Mouse (Mus musculus) heart, embryonic 15.5 days (tissue): ENCODE data around the gene Macrod2. TPM values are rescaled to one million over a fixed set of nuclear protein-coding genes. Genes with fewer than 3 reads are reported as not detected.

Experiments
- ATAC-seq: fragments of 200-750 bp; cut with Nextera tagmentation; replicated peaks from 2 replicates; pipeline ENCODE4 v1.8.0; 2017; ENCODE audit warnings: low read depth, moderate TSS enrichment; ENCODE audit not compliant: insufficient number of reproducible peaks, insufficient read depth, low FRiP score
- H3K27ac ChIP-seq: fragments of 300-500 bp; sonication (generic); 2 replicates; pipeline ENCODE4 v1.5.1; 2015; ENCODE audit warnings: mild to moderate bottlenecking, inconsistent platforms
- H3K27me3 ChIP-seq: fragments of 300-500 bp; sonication (generic); 2 replicates; pipeline ENCODE4 v1.6.1; 2015; ENCODE audit warnings: inconsistent platforms
- H3K36me3 ChIP-seq: fragments of 300-500 bp; sonication (generic); 2 replicates; pipeline ENCODE4 v1.6.1; 2015; ENCODE audit warnings: mild to moderate bottlenecking, inconsistent platforms
- H3K4me1 ChIP-seq: fragments of 300-500 bp; sonication (generic); replicated peaks from 2 replicates; pipeline ENCODE4 v1.6.1; 2015; ENCODE audit warnings: inconsistent platforms
- H3K4me2 ChIP-seq: fragments of 300-500 bp; sonication (generic); 2 replicates; pipeline ENCODE4 v1.6.1; 2015; ENCODE audit warnings: inconsistent platforms, mild to moderate bottlenecking, moderate library complexity
- H3K4me3 ChIP-seq: fragments of 300-500 bp; sonication (generic); 2 replicates; pipeline ENCODE4 v1.5.1; 2015; ENCODE audit warnings: mild to moderate bottlenecking, inconsistent platforms
- H3K9ac ChIP-seq: fragments of 300-500 bp; sonication (generic); 2 replicates; pipeline ENCODE4 v1.6.1; 2015; ENCODE audit warnings: mild to moderate bottlenecking, inconsistent platforms
- H3K9me3 ChIP-seq: fragments of 300-500 bp; sonication (generic); replicated peaks from 2 replicates; pipeline ENCODE4 v1.6.1; 2016; ENCODE audit warnings: inconsistent platforms
- WGBS: fragments of 180-500 bp; shearing (Covaris S2); methylation state at CpG from one replicate; pipeline ENCODE4 v1.1.7; 2015; ENCODE audit warnings: mixed read lengths; 5-methylcytosine and 5-hydroxymethylcytosine counted together
- polyA plus RNA-seq: library from polyadenylated mRNA; unstranded; fragments of >200 nt; fragmentation: Nextera tagmentation; extraction: Ambion mirVana; gene quantifications from 2 replicates; pipeline ENCODE4 v1.2.1, GENCODE M21; 2015

Macrod2 gene
- polyA plus RNA-seq, 1 experiment from 2014 or later: 25.3 TPM

DNA sequence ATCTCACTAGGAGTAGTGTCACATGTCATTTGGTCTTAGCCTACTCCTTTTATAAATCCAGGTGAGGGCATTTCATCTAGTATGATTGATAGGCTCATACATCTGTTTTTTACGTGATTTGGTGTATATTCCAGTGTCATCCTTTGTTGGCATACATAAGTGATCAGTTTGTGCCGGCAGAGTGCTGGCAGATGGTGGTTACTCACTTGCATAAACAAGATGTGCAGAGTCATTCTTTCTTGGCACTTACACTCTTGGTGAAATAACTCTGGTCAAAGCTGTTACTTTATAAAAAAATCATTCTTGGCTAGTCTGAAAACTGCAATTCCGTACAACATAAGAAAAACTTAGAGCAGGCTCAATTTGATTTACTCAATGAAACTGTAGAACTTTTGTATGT, 102.6 kb downstream of the Macrod2 start:
- no peak overlapping the region for H3K27ac ChIP-seq
- H3K36me3 ChIP-seq: no peaks in the 10 kb centered on the region
- 0 out of 2 replicates have a peak, but pooled peaks cover 4% of the 10 kb centered on the region for H3K27me3 ChIP-seq
- H3K4me3 ChIP-seq: no peak overlapping the region
- no peak overlapping the region for H3K4me2 ChIP-seq
- WGBS: 78% methylated on average over 3 of the region's 3 CpGs
- no peak for ATAC-seq
- H3K4me1 ChIP-seq: 0 out of 2 replicates have a peak, but pooled peaks cover 2% of the 10 kb centered on the region
- H3K9me3 ChIP-seq: no peaks in the 10 kb centered on the region
- no peak overlapping the region for H3K9ac ChIP-seq

DNA sequence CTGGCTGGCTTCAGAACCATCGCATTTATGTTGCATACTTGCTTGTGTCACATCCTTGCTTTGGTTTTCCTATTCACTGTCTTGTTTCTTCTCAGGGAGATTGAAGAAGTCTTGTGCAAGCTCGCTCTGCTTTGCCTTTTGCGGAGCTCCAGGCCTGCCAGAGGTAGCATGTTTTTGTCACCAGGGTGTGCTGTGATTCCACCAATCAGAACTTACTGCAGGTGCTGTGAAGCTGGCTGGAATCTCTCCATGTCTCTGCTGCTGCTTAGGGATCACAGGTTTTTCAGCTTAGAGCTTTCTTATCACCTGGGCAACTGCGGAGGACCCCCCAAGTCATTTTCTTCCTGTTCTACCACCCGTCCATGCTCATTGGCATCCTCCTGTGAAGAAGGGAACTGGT, 105.8 kb downstream of the Macrod2 start:
- Histone ChIP-seq H3K36me3 (no peaks in the 10 kb centered on the region), H3K27ac (no peak overlapping the region), H3K27me3 (0 out of 2 replicates have a peak, but pooled peaks cover 4% of the 10 kb centered on the region), H3K9me3 (no peaks in the 10 kb centered on the region), H3K4me2 (no peak overlapping the region), H3K4me1 (0 out of 2 replicates have a peak, but pooled peaks cover 2% of the 10 kb centered on the region), H3K4me3 (no peak overlapping the region), H3K9ac (no peak overlapping the region)
- WGBS: 27% methylated on average over 5 of the region's 5 CpGs
- ATAC-seq: no peak

DNA sequence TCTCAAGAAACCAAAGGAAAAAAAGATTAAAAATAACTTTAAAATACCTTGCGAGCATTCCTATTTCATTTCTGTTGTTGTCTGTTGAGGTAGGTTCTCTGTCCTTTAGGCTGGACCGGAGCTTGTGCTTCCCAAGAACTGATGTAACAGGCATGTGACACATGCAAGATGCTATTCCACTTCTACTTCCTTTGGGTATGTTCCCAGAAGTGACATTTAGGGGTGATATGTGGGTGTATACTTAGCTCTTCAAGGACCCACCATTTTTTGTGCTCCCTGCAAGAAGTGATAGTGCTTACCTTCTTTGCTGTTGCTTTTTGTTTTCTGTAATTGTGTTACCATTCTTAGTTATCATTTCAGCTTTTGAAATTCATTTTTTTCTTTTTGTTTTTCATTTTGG, 126.4 kb downstream of the Macrod2 start:
- no peaks in the 10 kb centered on the region for H3K27me3 ChIP-seq
- no peaks in the 10 kb centered on the region for H3K4me1 ChIP-seq
- H3K9ac ChIP-seq: no peak overlapping the region
- H3K4me3 ChIP-seq: no peak overlapping the region
- ATAC-seq: no peak
- H3K4me2 ChIP-seq: no peak overlapping the region
- 85% methylated on average over 2 of the region's 2 CpGs for WGBS
- no peak overlapping the region for H3K27ac ChIP-seq
- H3K36me3 ChIP-seq: no peaks in the 10 kb centered on the region
- no peaks in the 10 kb centered on the region for H3K9me3 ChIP-seq

DNA sequence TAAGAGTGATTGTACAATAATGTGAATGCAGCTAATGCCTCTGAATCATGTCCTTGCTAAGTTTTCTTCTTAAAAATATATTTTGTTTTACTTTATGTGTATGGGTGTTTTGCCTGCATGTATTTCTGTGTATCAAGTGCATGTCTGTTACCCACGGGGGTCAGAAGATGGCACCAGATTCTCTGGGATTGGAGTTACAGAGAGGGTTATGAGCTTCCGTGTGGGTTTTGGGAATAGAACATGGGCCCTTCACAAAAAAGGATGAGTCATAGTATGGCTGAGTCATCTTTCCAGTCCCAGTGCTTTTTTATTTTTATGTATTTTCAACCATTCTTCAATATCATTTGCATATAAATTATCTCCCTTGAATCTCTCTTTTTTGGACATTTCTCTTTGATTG, 135.1 kb downstream of the Macrod2 start:
- Histone ChIP-seq H3K4me2 (no peak overlapping the region), H3K4me3 (no peak overlapping the region), H3K27me3 (no peaks in the 10 kb centered on the region), H3K27ac (no peak overlapping the region), H3K9me3 (no peaks in the 10 kb centered on the region), H3K4me1 (no peaks in the 10 kb centered on the region), H3K9ac (no peak overlapping the region), H3K36me3 (no peaks in the 10 kb centered on the region)
- WGBS: 67% methylated on average over 2 of the region's 2 CpGs
- ATAC-seq: no peak

DNA sequence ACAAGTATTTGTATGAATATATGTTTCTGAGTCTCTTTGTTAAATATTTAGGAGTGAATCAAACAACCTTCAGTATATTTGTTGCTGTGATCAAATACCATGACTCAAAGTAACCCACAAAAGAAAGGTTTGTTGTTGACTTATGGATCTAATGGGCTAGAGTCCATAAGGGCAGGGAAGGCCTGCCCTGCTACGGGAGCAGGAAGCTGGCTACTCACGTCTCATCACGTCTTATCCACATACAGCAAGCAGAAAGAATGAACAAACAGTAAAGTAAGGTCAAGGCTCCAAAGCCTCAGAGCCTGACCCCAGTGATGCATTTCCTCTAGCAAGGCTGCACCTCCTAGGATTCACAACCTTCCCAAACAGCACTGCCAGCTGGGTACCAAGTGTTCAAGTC, 136.9 kb downstream of the Macrod2 start:
- no peak overlapping the region for H3K4me3 ChIP-seq
- WGBS: 64% methylated on average over 3 of the region's 3 CpGs
- no peak overlapping the region for H3K4me2 ChIP-seq
- no peaks in the 10 kb centered on the region for H3K4me1 ChIP-seq
- H3K27me3 ChIP-seq: no peaks in the 10 kb centered on the region
- no peak for ATAC-seq
- H3K36me3 ChIP-seq: no peaks in the 10 kb centered on the region
- no peaks in the 10 kb centered on the region for H3K9me3 ChIP-seq
- no peak overlapping the region for H3K27ac ChIP-seq
- no peak overlapping the region for H3K9ac ChIP-seq

DNA sequence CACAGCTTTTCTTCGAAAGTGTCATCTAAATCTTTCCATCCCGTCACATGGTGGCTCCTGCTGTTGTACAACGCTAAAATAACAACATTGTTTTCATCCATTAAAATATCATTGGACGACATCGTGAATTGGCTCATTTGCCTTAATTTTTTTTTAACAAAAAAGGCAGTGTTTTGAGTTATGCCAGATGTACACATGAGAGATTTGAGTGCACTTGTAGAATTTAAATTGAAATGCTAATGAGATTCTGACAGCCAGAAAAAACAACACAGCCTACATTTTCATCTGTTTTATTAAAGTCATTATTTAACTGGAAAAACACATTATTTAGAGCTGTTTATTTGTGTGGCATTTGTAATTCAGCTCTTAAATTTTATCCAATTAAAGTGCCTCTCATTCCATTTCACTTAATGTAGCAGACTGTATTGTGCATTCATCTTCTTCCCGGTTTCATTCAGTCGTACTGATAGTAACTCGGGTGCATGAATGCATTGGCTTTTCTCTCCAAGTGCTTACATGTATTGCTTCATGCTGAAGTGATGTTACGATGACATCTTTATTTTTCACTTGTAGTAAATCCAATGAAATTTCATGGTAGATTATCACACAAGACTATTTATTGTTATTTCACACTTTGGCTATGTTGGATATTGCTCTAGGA, 137.9 kb downstream of the Macrod2 start:
- WGBS: 82% methylated on average over 9 of the region's 9 CpGs
- H3K27me3 ChIP-seq: no peaks in the 10 kb centered on the region
- ATAC-seq: no peak

DNA sequence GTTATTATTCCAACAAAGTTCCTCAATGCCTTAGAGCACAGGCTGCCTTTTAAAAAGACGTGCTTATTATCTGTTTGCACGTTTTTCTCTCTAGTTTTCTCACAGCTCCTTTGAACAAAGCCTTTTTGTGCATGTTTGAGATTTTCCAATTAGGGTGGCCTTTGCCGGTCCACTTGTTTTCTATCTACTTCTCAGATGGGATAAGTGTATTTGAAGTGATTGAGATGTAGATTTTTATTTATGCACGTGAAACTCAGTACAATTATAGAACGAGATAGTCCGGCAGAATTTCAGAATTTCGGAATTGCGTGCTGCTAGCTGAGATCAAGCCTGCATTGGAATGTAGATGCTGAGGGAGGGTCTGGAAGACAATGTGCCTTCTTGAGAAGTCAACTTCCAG, 138.5 kb downstream of the Macrod2 start:
- no peak for ATAC-seq
- WGBS: 71% methylated on average over 8 of the region's 8 CpGs
- H3K4me3 ChIP-seq: no peak overlapping the region

More for the DNA sequence above, 137.9 kb downstream of the Macrod2 start:
- Histone ChIP-seq H3K9me3 (no peaks in the 10 kb centered on the region), H3K4me3 (no peak overlapping the region), H3K4me2 (no peak overlapping the region), H3K9ac (no peak overlapping the region), H3K27ac (no peak overlapping the region), H3K4me1 (no peaks in the 10 kb centered on the region), H3K36me3 (no peaks in the 10 kb centered on the region)

DNA sequence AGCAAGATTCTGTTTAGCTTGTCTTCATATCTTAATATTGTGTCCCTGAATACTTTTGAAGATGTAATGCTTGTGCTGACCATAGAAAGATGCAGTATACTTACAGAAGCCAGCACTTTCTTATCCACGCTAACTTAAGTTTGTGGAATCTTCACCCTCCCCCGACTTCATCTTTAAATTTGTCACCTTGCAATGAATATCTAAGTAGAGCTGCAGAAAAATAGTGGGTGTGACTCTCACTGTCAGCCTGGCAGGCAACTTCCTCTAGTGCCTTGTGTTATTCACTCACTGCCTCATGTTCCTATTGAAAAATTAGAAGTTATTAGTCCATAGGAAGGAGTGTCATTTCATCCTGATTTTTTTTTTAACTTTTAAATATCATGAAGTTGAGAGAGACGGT, 139.5 kb downstream of the Macrod2 start:
- Histone ChIP-seq H3K9ac (no peak overlapping the region), H3K27me3 (no peaks in the 10 kb centered on the region), H3K4me3 (no peak overlapping the region), H3K4me1 (no peaks in the 10 kb centered on the region), H3K4me2 (no peak overlapping the region), H3K27ac (no peak overlapping the region), H3K9me3 (no peaks in the 10 kb centered on the region), H3K36me3 (no peaks in the 10 kb centered on the region)
- no peak for ATAC-seq
- 77% methylated on average over 3 of the region's 3 CpGs for WGBS

More for the DNA sequence above, 138.5 kb downstream of the Macrod2 start:
- Histone ChIP-seq H3K27ac (no peak overlapping the region), H3K36me3 (no peaks in the 10 kb centered on the region), H3K4me2 (no peak overlapping the region), H3K9me3 (no peaks in the 10 kb centered on the region), H3K9ac (no peak overlapping the region), H3K4me1 (no peaks in the 10 kb centered on the region), H3K27me3 (no peaks in the 10 kb centered on the region)

DNA sequence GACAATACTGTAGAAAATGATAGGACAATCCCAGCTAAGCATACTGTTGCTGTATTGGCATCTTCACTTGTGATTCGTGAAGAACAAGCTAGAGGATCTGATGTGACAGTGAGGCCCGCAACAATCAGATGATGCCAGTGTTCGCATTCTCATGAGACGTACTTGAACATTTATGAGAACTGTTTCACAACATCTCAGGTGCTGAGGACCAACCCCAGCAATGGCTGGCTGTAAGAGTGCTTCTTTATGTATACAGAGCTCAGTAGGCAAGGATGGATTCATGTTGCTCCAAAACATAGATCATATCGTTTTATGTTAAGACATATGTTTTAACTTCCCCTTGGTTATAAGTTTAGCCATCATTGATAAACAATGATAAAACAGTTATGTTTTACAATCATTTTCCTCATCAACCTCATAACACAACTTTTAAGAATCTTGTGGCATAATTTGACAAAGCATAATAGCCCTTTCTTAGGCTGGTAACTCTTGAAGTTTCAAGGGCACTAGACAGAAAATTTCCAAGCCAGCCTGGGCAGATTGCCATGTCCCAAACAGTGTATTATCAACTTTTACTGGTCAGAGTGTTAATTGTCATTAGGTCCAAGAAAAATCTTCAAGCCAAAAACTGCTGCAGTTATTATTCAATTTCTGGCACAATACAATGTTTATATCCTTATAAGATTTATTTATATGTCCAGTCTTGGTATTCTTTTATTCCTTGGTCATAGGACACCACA, 140.9 kb downstream of the Macrod2 start:
- H3K27ac ChIP-seq: no peak overlapping the region
- no peak for ATAC-seq
- WGBS: 85% methylated on average over 5 of the region's 5 CpGs

DNA sequence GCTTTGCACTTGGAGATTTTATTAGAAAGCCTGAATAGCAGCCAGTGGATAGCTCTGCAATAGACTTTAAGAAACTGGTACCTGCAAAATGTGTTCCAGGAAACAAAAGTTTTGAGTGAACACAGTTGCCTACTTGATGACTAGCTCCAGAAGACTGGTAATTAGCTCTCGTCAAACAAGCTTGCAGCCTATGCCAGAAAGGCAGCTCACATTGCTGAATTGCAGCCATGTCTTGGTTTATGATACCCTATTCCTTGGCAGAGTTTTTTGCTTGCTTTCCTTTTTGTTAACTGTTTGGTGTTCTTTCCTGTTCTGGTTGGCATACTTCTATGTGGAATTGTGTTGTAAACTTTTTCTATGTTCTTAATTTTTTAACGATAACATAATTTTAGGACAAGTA, 154.2 kb downstream of the Macrod2 start:
- Histone ChIP-seq H3K36me3 (no peaks in the 10 kb centered on the region), H3K27ac (no peak overlapping the region), H3K4me1 (no peaks in the 10 kb centered on the region), H3K4me3 (no peak overlapping the region), H3K9ac (no peak overlapping the region), H3K4me2 (no peak overlapping the region), H3K9me3 (no peaks in the 10 kb centered on the region), H3K27me3 (no peaks in the 10 kb centered on the region)
- 74% methylated on average over 2 of the region's 2 CpGs for WGBS
- ATAC-seq: no peak

More for the DNA sequence above, 140.9 kb downstream of the Macrod2 start:
- Histone ChIP-seq H3K4me3 (no peak overlapping the region), H3K9me3 (no peaks in the 10 kb centered on the region), H3K4me2 (no peak overlapping the region), H3K27me3 (no peaks in the 10 kb centered on the region), H3K36me3 (no peaks in the 10 kb centered on the region), H3K9ac (no peak overlapping the region), H3K4me1 (no peaks in the 10 kb centered on the region)

DNA sequence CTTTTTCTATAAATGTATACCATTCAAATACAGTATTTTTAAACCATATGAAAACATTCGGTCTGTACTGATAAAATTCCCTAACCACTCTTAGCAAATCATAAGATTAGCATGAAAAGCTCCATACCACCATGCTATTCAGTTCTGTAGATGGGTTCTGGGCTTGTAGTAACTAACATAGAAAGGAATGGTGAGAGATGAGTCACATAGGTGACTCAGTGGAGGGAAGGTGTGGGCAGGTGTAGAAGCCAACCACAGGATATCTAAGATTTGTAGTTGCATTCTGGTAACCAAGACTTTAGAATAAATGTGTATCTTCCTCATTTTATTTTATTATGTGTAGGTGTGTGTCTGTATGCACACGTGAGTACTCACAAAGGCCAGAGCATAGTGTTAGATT, 166.3 kb downstream of the Macrod2 start:
- WGBS: 77% methylated on average over 2 of the region's 2 CpGs
- no peaks in the 10 kb centered on the region for H3K4me1 ChIP-seq
- H3K4me2 ChIP-seq: no peak overlapping the region
- H3K36me3 ChIP-seq: no peaks in the 10 kb centered on the region
- H3K9me3 ChIP-seq: no peaks in the 10 kb centered on the region
- no peak overlapping the region for H3K4me3 ChIP-seq
- no peak overlapping the region for H3K27ac ChIP-seq
- no peak for ATAC-seq
- H3K27me3 ChIP-seq: no peaks in the 10 kb centered on the region
- H3K9ac ChIP-seq: no peak overlapping the region

DNA sequence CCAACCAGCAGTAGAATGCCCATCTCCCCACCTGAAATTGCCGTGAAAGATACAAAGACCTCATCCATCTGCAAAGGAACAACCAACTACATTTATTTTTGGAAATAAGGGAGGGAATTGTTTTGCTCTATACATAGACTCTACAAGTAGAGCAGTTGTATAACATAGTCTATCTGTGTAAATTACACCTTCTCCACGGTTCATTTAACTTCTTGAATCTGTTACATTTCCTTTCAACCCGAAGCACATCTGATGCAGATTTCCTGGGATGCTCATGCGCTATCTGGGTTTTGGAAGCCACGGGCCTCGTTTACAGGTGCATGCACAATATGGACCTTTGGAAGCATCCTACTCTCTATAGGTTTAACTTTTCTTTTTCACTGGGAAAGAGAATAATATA, 175.8 kb downstream of the Macrod2 start:
- Histone ChIP-seq H3K36me3 (no peaks in the 10 kb centered on the region), H3K4me2 (no peak overlapping the region), H3K9ac (no peak overlapping the region), H3K4me1 (peaks cover 6% of the 10 kb centered on the region), H3K27ac (no peak overlapping the region), H3K4me3 (no peak overlapping the region), H3K27me3 (no peaks in the 10 kb centered on the region), H3K9me3 (no peaks in the 10 kb centered on the region)
- no peak for ATAC-seq
- 81% methylated on average over 6 of the region's 6 CpGs for WGBS
